Mouse (Mus musculus) E14TG2a.4 (cell line): ENCODE results near the gene Mvd.
A peak's percentile ranks its signal among the peaks of the same experiment; 100 is the strongest.

ENCODE experiments used
- H3K27me3 ChIP-seq: 2 replicates; pipeline ENCODE4 v1.6.1; 2014; ENCODE audit warnings: low read length, control low read depth; ENCODE audit not compliant: insufficient read depth
- H3K36me3 ChIP-seq: 2 replicates; pipeline ENCODE4 v1.6.1; 2014; ENCODE audit warnings: low read length, control low read depth; ENCODE audit not compliant: insufficient read depth
- H3K4me1 ChIP-seq: replicated peaks from 2 replicates; pipeline ENCODE4 v1.6.1; 2014; ENCODE audit warnings: low read depth, low read length, control low read depth
- H3K4me3 ChIP-seq: replicated peaks from 2 replicates; pipeline ENCODE4 v1.5.1; 2014; ENCODE audit warnings: mild to moderate bottlenecking, low read length
- H3K9me3 ChIP-seq: 2 replicates; pipeline ENCODE4 v1.6.1; 2014; ENCODE audit warnings: low read length, control low read depth
- CTCF ChIP-seq: conservative IDR thresholded peaks from 2 replicates; pipeline ENCODE4 v1.5.1; 2014; ENCODE audit warnings: low read length
- NANOG ChIP-seq: IDR thresholded peaks from 2 replicates; pipeline ENCODE4 v1.6.1; 2014; ENCODE audit warnings: borderline replicate concordance, low read length, mixed read lengths
- POU5F1 ChIP-seq: IDR thresholded peaks from 2 replicates; pipeline ENCODE4 v1.6.1; 2014; ENCODE audit warnings: low read length, borderline replicate concordance

Gene Mvd

DNA sequence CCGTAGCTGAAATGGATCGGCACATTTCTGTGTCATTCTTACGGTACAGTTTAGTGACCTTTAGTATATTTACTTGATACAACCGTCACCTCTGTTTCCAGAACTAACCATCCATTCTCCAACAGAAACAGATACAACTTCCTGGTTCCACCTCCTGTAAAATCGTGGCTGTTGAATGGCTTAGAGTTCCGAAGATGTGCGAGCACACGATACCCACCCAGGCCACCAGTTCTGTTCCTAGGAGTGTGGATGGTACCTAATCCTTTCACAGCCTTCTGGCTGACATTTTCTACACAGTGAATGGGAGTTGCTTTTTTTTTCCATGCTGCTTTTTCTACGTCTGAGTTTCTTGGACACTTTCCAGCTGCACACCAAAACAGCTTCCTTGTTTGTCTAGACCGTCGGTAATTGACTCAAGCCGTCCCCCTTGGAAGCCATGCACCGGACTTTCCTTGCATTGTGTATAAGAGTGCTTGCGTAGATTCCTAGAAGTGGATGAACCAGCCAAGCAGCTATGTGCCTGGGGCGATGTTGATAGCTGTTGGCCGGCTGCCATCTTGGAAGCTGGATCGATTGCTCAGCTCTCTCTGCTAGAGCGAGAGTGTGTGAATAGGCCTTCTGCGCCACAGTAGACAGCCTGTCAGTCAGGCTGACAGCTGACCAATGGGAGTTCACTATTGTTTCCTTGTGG lies 981 bp upstream of the Mvd start:
- Histone ChIP-seq H3K27me3 (peaks cover 9% of the 10 kb centered on the region; the same call in 1 of the 2 replicates), H3K4me1 (peaks cover 53% of the 10 kb centered on the region), H3K4me3 (peak overlapping the region; percentile 99), H3K36me3 (peaks cover 18% of the 10 kb centered on the region), H3K9me3 (no peaks in the 10 kb centered on the region)
- TF ChIP-seq NANOG (peak; percentile 8; the same call in 1 of the 2 replicates), CTCF (no peak)

GRCm38 (mm10) chr8:122442781-122443180 lies 441 bp downstream of the Mvd start:
- Histone ChIP-seq H3K4me3 (peak overlapping the region; percentile 99), H3K9me3 (no peaks in the 10 kb centered on the region), H3K4me1 (peaks cover 68% of the 10 kb centered on the region), H3K27me3 (no peaks in the 10 kb centered on the region), H3K36me3 (peaks cover 32% of the 10 kb centered on the region)
- TF ChIP-seq NANOG (no peak), POU5F1 (no peak), CTCF (no peak)

GRCm38 (mm10) chr8:122442356-122442755 lies 866 bp downstream of the Mvd start:
- Histone ChIP-seq H3K27me3 (no peaks in the 10 kb centered on the region), H3K36me3 (peaks cover 36% of the 10 kb centered on the region), H3K4me1 (peaks cover 72% of the 10 kb centered on the region), H3K9me3 (no peaks in the 10 kb centered on the region), H3K4me3 (peak overlapping the region; percentile 99)
- TF ChIP-seq POU5F1 = no peak
- TF ChIP-seq NANOG = no peak
- no peak for TF ChIP-seq CTCF

GRCm38 (mm10) chr8:122441326-122441725 lies 1.9 kb downstream of the Mvd start:
- Histone ChIP-seq H3K4me3 (no peak overlapping the region), H3K36me3 (peaks cover 46% of the 10 kb centered on the region), H3K27me3 (no peaks in the 10 kb centered on the region), H3K4me1 (peaks cover 82% of the 10 kb centered on the region), H3K9me3 (no peaks in the 10 kb centered on the region)
- TF ChIP-seq CTCF (no peak), NANOG (no peak), POU5F1 (no peak)

- TF ChIP-seq POU5F1 (no peak), NANOG (no peak), CTCF (no peak)
- no peaks in the 10 kb centered on the region for H3K27me3 ChIP-seq
- H3K4me3 ChIP-seq = no peak overlapping the region
These were observed 3.9 kb downstream of the Mvd start for GRCm38 (mm10) chr8:122439336-122439735.

GRCm38 (mm10) chr8:122437708-122438331 lies 5.4 kb downstream of the Mvd start:
- Histone ChIP-seq H3K4me1 (peaks cover 88% of the 10 kb centered on the region), H3K9me3 (no peaks in the 10 kb centered on the region), H3K27me3 (no peaks in the 10 kb centered on the region), H3K4me3 (peak overlapping the region; percentile 57), H3K36me3 (peaks cover 74% of the 10 kb centered on the region)
- TF ChIP-seq CTCF (no peak), POU5F1 (no peak), NANOG (no peak)

More at GRCm38 (mm10) chr8:122439336-122439735, 3.9 kb downstream of the Mvd start:
- Histone ChIP-seq H3K36me3 (peaks cover 60% of the 10 kb centered on the region), H3K9me3 (no peaks in the 10 kb centered on the region), H3K4me1 (peaks cover 77% of the 10 kb centered on the region)

- Histone ChIP-seq H3K36me3 (peaks cover 74% of the 10 kb centered on the region), H3K27me3 (peaks cover 6% of the 10 kb centered on the region; the same call in 1 of the 2 replicates), H3K9me3 (no peaks in the 10 kb centered on the region), H3K4me3 (peak overlapping the region; percentile 57), H3K4me1 (peaks cover 86% of the 10 kb centered on the region)
- TF ChIP-seq CTCF (no peak), POU5F1 (no peak), NANOG (no peak)
These were observed 6.6 kb downstream of the Mvd start for GRCm38 (mm10) chr8:122436586-122437125.

DNA sequence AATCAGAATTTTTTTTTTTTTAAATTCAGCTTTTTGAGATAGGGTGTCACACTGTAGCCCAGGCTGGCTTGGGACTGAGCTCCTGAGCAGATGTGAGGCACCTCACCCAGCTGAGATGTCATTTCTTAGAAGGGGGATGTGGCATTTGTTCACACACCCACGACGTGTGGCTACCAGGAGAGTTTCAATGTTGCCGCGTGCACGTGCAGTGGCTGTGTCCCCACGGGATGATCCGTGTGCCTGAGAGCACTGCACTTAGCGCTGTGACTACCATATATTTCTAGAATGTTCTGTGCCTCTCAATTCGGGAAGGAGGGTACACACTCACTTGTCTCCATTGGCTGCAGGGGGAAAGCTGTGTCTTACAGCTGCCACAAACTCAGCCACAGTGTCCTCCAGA lies 7.1 kb downstream of the Mvd start:
- Histone ChIP-seq H3K9me3 (no peaks in the 10 kb centered on the region), H3K4me3 (0 out of 2 replicates have a peak overlapping the region, but pooled peaks have one; percentile 57), H3K4me1 (peaks cover 88% of the 10 kb centered on the region), H3K27me3 (peaks cover 9% of the 10 kb centered on the region; the same call in 1 of the 2 replicates), H3K36me3 (peaks cover 74% of the 10 kb centered on the region)
- no peak for TF ChIP-seq POU5F1
- no peak for TF ChIP-seq NANOG
- TF ChIP-seq CTCF = no peak

DNA sequence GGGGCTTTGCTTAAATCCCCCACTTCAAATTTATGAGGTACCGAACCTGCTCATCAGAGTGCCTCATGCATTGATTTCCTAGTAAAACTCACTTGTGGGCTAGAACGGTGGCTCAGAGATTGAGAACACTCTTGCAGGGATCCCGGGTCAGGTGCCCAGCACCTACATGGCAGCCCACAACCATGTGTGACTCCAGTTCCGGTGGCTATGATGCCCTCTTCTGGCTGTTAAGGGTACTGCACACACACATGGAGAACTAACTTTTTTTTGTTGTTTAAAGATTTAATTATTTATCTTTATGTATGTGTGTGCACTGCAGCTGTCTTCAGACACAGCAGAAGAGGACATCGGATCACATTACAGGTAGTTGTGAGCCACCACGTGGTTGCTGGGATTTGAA lies 7.8 kb downstream of the Mvd start:
- Histone ChIP-seq H3K9me3 (no peaks in the 10 kb centered on the region), H3K4me1 (peaks cover 91% of the 10 kb centered on the region), H3K36me3 (peaks cover 74% of the 10 kb centered on the region), H3K27me3 (peaks cover 14% of the 10 kb centered on the region; the same call in 1 of the 2 replicates), H3K4me3 (no peak overlapping the region)
- TF ChIP-seq CTCF = peak; percentile 90
- TF ChIP-seq NANOG = no peak
